Mouse (Mus musculus) C2C12 (cell line): ENCODE data around the gene Npl. TPM values are rescaled to one million over a fixed set of nuclear protein-coding genes. Genes with fewer than 3 reads are reported as not detected.

Experiments used
- H3K27me3 ChIP-seq: one replicate; pipeline ENCODE4 v1.6.1; 2011; ENCODE audit not compliant: control insufficient read depth, insufficient read depth, insufficient read length
- H3K36me3 ChIP-seq: one replicate; pipeline ENCODE4 v1.6.1; 2011; ENCODE audit not compliant: control insufficient read depth, insufficient read depth
- H3K4me3 ChIP-seq: one replicate; pipeline ENCODE4 v1.5.1; 2011; ENCODE audit warnings: mild to moderate bottlenecking, control low read depth; ENCODE audit not compliant: poor library complexity, insufficient read depth, severe bottlenecking
- H3K79me2 ChIP-seq: one replicate; pipeline ENCODE4 v1.6.1; 2011; ENCODE audit not compliant: control insufficient read depth, insufficient read depth
- H3K79me3 ChIP-seq: one replicate; pipeline ENCODE4 v1.6.1; 2011; ENCODE audit warnings: low read depth, control low read depth
- H3ac ChIP-seq: one replicate; pipeline ENCODE3; 2011; ENCODE audit warnings: low read depth; ENCODE audit not compliant: control insufficient read depth, insufficient read length
- CEBPB ChIP-seq: IDR thresholded peaks from one replicate; pipeline ENCODE4 v1.6.1; 2011; ENCODE audit warnings: low read depth, mild to moderate bottlenecking, control low read depth, moderate library complexity
- CTCF ChIP-seq: IDR thresholded peaks from one replicate; pipeline ENCODE4 v1.5.1; 2011; ENCODE audit not compliant: control insufficient read depth, insufficient read depth, insufficient read length
- FOSL1 ChIP-seq: IDR thresholded peaks from one replicate; pipeline ENCODE4 v1.8.0; 2011; ENCODE audit warnings: mild to moderate bottlenecking, low read length; ENCODE audit not compliant: poor library complexity, insufficient read depth, severe bottlenecking
- MAX ChIP-seq: IDR thresholded peaks from one replicate; pipeline ENCODE4 v1.6.1; 2011; ENCODE audit warnings: mild to moderate bottlenecking, control low read depth
- MYOD1 ChIP-seq: IDR thresholded peaks from one replicate; pipeline ENCODE4 v1.6.1; 2011; ENCODE audit warnings: low read depth; ENCODE audit not compliant: control insufficient read depth, insufficient read length
- MYOG ChIP-seq: IDR thresholded peaks from one replicate; pipeline ENCODE4 v1.6.1; 2011; ENCODE audit not compliant: control insufficient read depth, insufficient read length; ENCODE audit errors: extremely low read depth
- USF1 ChIP-seq: IDR thresholded peaks from one replicate; pipeline ENCODE4 v1.6.1; 2011; ENCODE audit warnings: low read depth, mild to moderate bottlenecking, control low read depth, moderate library complexity
- polyA plus RNA-seq: library from polyadenylated mRNA; unstranded; fragments of >200 nt; fragmentation: generic; extraction: Trizol; gene quantifications from one replicate; pipeline ENCODE4 v1.2.1, GENCODE M21; 2012; ENCODE audit warnings: missing spikeins

Npl gene
- polyA plus RNA-seq, 1 experiment = 0.26 TPM

- no peak for TF ChIP-seq MYOD1
- TF ChIP-seq MYOG = no peak
- TF ChIP-seq USF1 = no peak
- TF ChIP-seq CEBPB = no peak
- TF ChIP-seq MAX = no peak
- H3K4me3 ChIP-seq = no peak overlapping the region
Measured at GRCm38 (mm10) chr1:153481025-153481412, 68.8 kb downstream of the Npl start.

GRCm38 (mm10) chr1:153480386-153481024 is 69.3 kb downstream of the Npl start:
- Histone ChIP-seq H3K27me3 (no peaks in the 10 kb centered on the region), H3K4me3 (no peak overlapping the region), H3ac (no peak overlapping the region), H3K79me3 (peaks cover 83% of the 10 kb centered on the region), H3K36me3 (peaks cover 99% of the 10 kb centered on the region), H3K79me2 (peaks cover 100% of the 10 kb centered on the region)
- no peak for TF ChIP-seq USF1
- no peak for TF ChIP-seq CEBPB
- no peak for TF ChIP-seq MAX
- TF ChIP-seq FOSL1 = no peak
- no peak for TF ChIP-seq MYOD1
- TF ChIP-seq MYOG = no peak
- TF ChIP-seq CTCF = no peak

More at GRCm38 (mm10) chr1:153481025-153481412, 68.8 kb downstream of the Npl start:
- no peak overlapping the region for H3ac ChIP-seq
- peaks cover 94% of the 10 kb centered on the region for H3K36me3 ChIP-seq
- H3K79me2 ChIP-seq = peaks cover 100% of the 10 kb centered on the region
- peaks cover 88% of the 10 kb centered on the region for H3K79me3 ChIP-seq
- no peaks in the 10 kb centered on the region for H3K27me3 ChIP-seq

- H3ac ChIP-seq = no peak overlapping the region
- no peaks in the 10 kb centered on the region for H3K27me3 ChIP-seq
- H3K79me3 ChIP-seq = peaks cover 72% of the 10 kb centered on the region
- H3K79me2 ChIP-seq = peaks cover 93% of the 10 kb centered on the region
- TF ChIP-seq FOSL1 (no peak), USF1 (no peak), CEBPB (no peak), MAX (no peak), MYOD1 (no peak), CTCF (no peak), MYOG (no peak)
- no peak overlapping the region for H3K4me3 ChIP-seq
- H3K36me3 ChIP-seq = peaks cover 100% of the 10 kb centered on the region
Measured at GRCm38 (mm10) chr1:153479296-153479695, 70.5 kb downstream of the Npl start.

GRCm38 (mm10) chr1:153461796-153462195 is 88.0 kb downstream of the Npl start:
- no peak overlapping the region for H3ac ChIP-seq
- H3K79me3 ChIP-seq = peaks cover 26% of the 10 kb centered on the region
- no peak overlapping the region for H3K4me3 ChIP-seq
- H3K36me3 ChIP-seq = peaks cover 100% of the 10 kb centered on the region
- peaks cover 76% of the 10 kb centered on the region for H3K79me2 ChIP-seq
- TF ChIP-seq MYOG = no peak
- TF ChIP-seq USF1 = no peak
- no peaks in the 10 kb centered on the region for H3K27me3 ChIP-seq

GRCm38 (mm10) chr1:153456137-153456536 is 93.7 kb downstream of the Npl start:
- Histone ChIP-seq H3K79me2 (peaks cover 23% of the 10 kb centered on the region), H3K4me3 (no peak overlapping the region), H3K27me3 (no peaks in the 10 kb centered on the region), H3K79me3 (peaks cover 8% of the 10 kb centered on the region), H3K36me3 (peaks cover 94% of the 10 kb centered on the region), H3ac (no peak overlapping the region)
- TF ChIP-seq MYOD1 (no peak), CEBPB (no peak), USF1 (no peak), MAX (no peak), MYOG (no peak), FOSL1 (no peak), CTCF (no peak)

- peaks cover 73% of the 10 kb centered on the region for H3K36me3 ChIP-seq
- H3K79me3 ChIP-seq = peaks cover 5% of the 10 kb centered on the region
- TF ChIP-seq FOSL1 (no peak), USF1 (no peak), MYOD1 (no peak), MYOG (no peak), MAX (no peak)
- H3ac ChIP-seq = no peak overlapping the region
- H3K79me2 ChIP-seq = peaks cover 4% of the 10 kb centered on the region
- no peak overlapping the region for H3K4me3 ChIP-seq
- H3K27me3 ChIP-seq = no peaks in the 10 kb centered on the region
Measured at GRCm38 (mm10) chr1:153453146-153453642, 96.7 kb downstream of the Npl start.

Other genes with a start within 250 kb of the Npl start
- gene Lamc1, start 217.3 kb downstream of the Npl start, polyA plus RNA-seq = 35.5 TPM
- gene Shcbp1l, start 124.9 kb downstream of the Npl start, polyA plus RNA-seq = 0.08 TPM
- gene Dhx9, start 62.4 kb downstream of the Npl start, polyA plus RNA-seq = 53.1 TPM
- gene Rgs8, start 103.0 kb upstream of the Npl start, polyA plus RNA-seq = under 0.01 TPM
- 2.8 TPM for gene Rgs16, start 190.3 kb upstream of the Npl start, polyA plus RNA-seq
- 0.07 TPM for gene Rnasel, start 199.4 kb upstream of the Npl start, polyA plus RNA-seq